Mouse (Mus musculus) neural tube, embryonic 15.5 days (tissue): ENCODE data around the gene Slc25a3. TPM values are rescaled to one million over a fixed set of nuclear protein-coding genes. Genes with fewer than 3 reads are reported as not detected.
A peak's percentile ranks its signal among the peaks of the same experiment; 100 is the strongest.

Experiments
- ATAC-seq: fragments of 200-750 bp; cut with Nextera tagmentation; 2 replicates; pipeline ENCODE4 v1.8.0; 2017; ENCODE audit warnings: mild to moderate bottlenecking, moderate TSS enrichment, moderate library complexity; ENCODE audit not compliant: low FRiP score
- H3K27ac ChIP-seq: fragments of 300-500 bp; sonication (generic); replicated peaks from 2 replicates; pipeline ENCODE4 v1.5.1; 2015; ENCODE audit warnings: mild to moderate bottlenecking, inconsistent platforms
- H3K27me3 ChIP-seq: fragments of 300-500 bp; sonication (generic); replicated peaks from 2 replicates; pipeline ENCODE4 v1.6.1; 2015; ENCODE audit warnings: inconsistent platforms
- H3K36me3 ChIP-seq: fragments of 300-500 bp; sonication (generic); 2 replicates; pipeline ENCODE4 v1.6.1; 2015; ENCODE audit warnings: inconsistent platforms
- H3K4me1 ChIP-seq: fragments of 300-500 bp; sonication (generic); 2 replicates; pipeline ENCODE4 v1.6.1; 2015; ENCODE audit warnings: inconsistent platforms
- H3K4me2 ChIP-seq: fragments of 300-500 bp; sonication (generic); 2 replicates; pipeline ENCODE4 v1.6.1; 2015; ENCODE audit warnings: inconsistent platforms, mild to moderate bottlenecking, moderate library complexity
- H3K4me3 ChIP-seq: fragments of 300-500 bp; sonication (generic); replicated peaks from 2 replicates; pipeline ENCODE4 v1.5.1; 2015; ENCODE audit warnings: mild to moderate bottlenecking, inconsistent platforms
- H3K9ac ChIP-seq: fragments of 300-500 bp; sonication (generic); replicated peaks from 2 replicates; pipeline ENCODE4 v1.6.1; 2015; ENCODE audit warnings: mild to moderate bottlenecking, inconsistent platforms
- H3K9me3 ChIP-seq: fragments of 300-500 bp; sonication (generic); replicated peaks from 2 replicates; pipeline ENCODE4 v1.6.1; 2016; ENCODE audit warnings: inconsistent platforms
- WGBS: fragments of 180-500 bp; shearing (Covaris S2); methylation state at CpG from one replicate; pipeline ENCODE4 v1.1.7; 2015; ENCODE audit warnings: mixed read lengths; 5-methylcytosine and 5-hydroxymethylcytosine counted together
- polyA plus RNA-seq: library from polyadenylated mRNA; unstranded; fragments of >200 nt; fragmentation: Nextera tagmentation; extraction: Ambion mirVana; gene quantifications from 2 replicates; pipeline ENCODE4 v1.2.1, GENCODE M21; 2015

Gene Slc25a3
- polyA plus RNA-seq, 1 experiment from 2014 or later = 628 TPM

DNA sequence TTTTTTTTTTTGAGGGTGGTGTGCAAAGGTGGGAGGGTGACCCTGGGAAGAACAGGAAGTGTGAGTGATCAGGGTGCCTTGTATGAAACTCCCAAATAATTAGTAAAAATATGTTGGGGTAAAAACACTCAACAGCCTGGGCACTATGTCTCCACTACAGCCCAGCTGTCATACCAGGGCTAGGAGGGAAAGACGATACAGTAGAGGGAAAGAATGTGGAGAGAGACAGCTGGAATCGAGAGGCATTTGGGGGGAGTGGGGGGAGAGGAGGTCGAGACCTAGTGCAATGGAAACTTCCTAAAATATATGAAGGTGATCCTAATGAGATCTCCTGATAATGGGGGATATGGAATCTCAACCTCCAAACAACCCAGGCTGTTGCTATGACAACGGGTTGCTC is 14.0 kb downstream of the Slc25a3 start:
- no peak overlapping the region for H3K4me3 ChIP-seq
- H3K9me3 ChIP-seq = no peaks in the 10 kb centered on the region
- ATAC-seq = no peak
- no peaks in the 10 kb centered on the region for H3K27me3 ChIP-seq
- no peak overlapping the region for H3K27ac ChIP-seq
- H3K9ac ChIP-seq = no peak overlapping the region
- no peaks in the 10 kb centered on the region for H3K4me1 ChIP-seq
- no peak overlapping the region for H3K4me2 ChIP-seq
- peaks cover 31% of the 10 kb centered on the region for H3K36me3 ChIP-seq
- WGBS = 81% methylated on average over 4 of the region's 4 CpGs

DNA sequence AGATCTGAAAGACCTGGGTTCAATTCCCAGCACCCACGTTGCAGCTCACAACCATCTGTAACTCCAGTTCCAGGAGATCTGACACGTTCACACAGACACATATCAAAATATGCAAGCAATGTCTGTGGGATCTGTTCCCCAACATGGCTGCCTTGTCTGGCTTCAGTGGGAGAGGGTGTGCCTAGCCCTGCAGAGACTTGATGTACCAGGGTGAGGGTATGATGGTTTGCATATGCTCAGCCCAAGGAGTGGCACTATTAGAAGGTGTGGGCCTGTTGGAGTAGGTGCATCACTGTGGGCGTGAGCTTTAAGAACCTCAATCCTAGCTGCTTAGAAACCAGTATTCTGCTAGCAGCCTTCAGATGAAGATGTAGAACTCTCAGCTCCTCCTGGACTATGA is 17.9 kb downstream of the Slc25a3 start:
- WGBS = 91% methylated on average over 3 of the region's 3 CpGs
- no peaks in the 10 kb centered on the region for H3K27me3 ChIP-seq
- no peak for ATAC-seq
- no peak overlapping the region for H3K4me3 ChIP-seq
- no peak overlapping the region for H3K4me2 ChIP-seq
- peaks cover 12% of the 10 kb centered on the region for H3K36me3 ChIP-seq
- no peak overlapping the region for H3K27ac ChIP-seq
- H3K9ac ChIP-seq = no peak overlapping the region
- H3K4me1 ChIP-seq = no peaks in the 10 kb centered on the region
- no peaks in the 10 kb centered on the region for H3K9me3 ChIP-seq

DNA sequence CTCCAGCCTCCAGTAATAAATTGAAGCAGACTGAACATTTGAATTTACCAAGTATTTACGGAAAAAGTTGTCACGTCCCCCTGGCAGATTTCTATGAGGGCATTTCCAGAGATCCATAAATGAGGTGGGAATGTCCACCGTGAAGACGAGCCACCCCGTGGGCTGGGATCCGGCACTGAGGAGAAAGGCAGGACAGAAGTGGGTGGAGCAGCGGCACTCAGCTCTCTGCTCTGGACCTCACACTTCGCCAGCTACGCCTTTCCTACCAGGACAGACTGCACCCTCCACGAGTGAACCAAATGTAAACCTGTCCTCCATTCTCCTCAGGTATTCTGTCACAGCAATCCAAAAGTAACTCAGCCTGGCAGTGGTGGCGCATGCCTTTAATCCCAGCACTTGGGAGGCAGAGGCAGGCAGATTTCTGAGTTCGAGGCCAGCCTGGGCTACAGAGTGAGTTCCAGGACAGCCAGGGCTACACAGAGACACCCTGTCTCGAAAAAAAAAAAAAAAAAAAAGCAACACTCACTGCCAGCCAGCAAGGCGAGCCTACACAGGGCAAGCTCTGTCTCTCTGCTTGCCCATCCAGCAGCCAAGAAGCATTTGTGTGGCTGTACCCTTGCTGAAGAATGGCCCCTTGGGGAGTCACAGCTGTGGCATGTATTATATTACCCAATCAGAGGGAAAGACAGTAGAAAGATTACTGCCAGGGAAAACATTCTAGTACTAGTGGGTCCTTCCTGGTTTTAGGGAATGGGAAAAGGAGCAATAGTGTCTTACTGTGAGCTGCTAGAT is 20.9 kb downstream of the Slc25a3 start:
- no peak overlapping the region for H3K4me2 ChIP-seq
- ATAC-seq = no peak
- H3K27me3 ChIP-seq = no peaks in the 10 kb centered on the region
- peaks cover 12% of the 10 kb centered on the region for H3K36me3 ChIP-seq
- no peak overlapping the region for H3K9ac ChIP-seq
- no peaks in the 10 kb centered on the region for H3K9me3 ChIP-seq
- no peak overlapping the region for H3K4me3 ChIP-seq
- H3K27ac ChIP-seq = no peak overlapping the region
- WGBS = 88% methylated on average over 14 of the region's 14 CpGs
- H3K4me1 ChIP-seq = no peaks in the 10 kb centered on the region

DNA sequence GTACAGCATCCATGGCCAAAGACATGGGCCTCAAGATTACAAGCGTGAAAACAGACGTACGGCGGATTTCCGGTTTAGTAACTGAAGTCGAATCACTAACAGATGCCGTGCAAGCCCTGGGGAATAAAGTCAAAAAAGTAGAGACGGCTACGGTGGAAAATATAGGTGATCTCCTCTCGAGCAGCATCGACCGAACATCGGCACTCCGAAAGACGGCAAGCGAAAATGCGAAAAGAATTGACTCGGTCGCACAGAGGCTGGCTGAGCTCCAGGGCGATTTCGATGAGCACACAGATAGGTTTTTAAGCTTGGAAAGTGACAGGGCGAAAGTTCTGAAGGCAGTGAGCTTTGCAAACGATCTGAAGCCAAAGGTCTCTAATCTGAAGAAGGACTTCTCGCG is 21.9 kb downstream of the Slc25a3 start:
- WGBS = 96% methylated on average over 25 of the region's 25 CpGs

DNA sequence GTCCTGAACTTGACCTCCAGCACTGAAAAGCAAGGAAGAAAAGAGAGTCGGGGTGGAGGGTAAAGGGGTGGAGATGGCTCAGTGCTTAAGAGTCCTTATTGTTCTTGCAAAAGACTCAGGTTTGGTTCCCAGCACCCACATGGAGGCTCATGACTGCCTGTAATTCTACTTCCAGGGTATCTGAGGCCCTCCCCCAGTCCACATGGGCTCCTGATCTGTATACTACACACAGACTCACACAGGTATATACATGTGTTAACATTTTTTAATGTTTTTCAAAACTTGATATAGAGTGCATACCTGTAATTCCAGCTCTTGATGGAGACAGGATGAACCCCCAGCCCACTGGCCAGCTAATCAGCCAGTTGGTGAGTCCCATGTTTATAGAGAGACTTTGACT is 23.8 kb downstream of the Slc25a3 start:
- no peak overlapping the region for H3K4me2 ChIP-seq
- H3K4me1 ChIP-seq = no peaks in the 10 kb centered on the region
- H3K27ac ChIP-seq = no peak overlapping the region
- WGBS = 89% methylated on average over 1 of the region's 1 CpGs
- no peak overlapping the region for H3K9ac ChIP-seq
- peaks cover 12% of the 10 kb centered on the region for H3K36me3 ChIP-seq
- no peaks in the 10 kb centered on the region for H3K9me3 ChIP-seq
- no peaks in the 10 kb centered on the region for H3K27me3 ChIP-seq
- no peak for ATAC-seq
- H3K4me3 ChIP-seq = no peak overlapping the region

More for the DNA sequence above, 21.9 kb downstream of the Slc25a3 start:
- peaks cover 12% of the 10 kb centered on the region for H3K36me3 ChIP-seq
- no peak overlapping the region for H3K4me2 ChIP-seq
- H3K27ac ChIP-seq = no peak overlapping the region
- no peak overlapping the region for H3K4me3 ChIP-seq
- no peaks in the 10 kb centered on the region for H3K4me1 ChIP-seq
- no peaks in the 10 kb centered on the region for H3K27me3 ChIP-seq
- H3K9ac ChIP-seq = no peak overlapping the region
- ATAC-seq = no peak
- no peaks in the 10 kb centered on the region for H3K9me3 ChIP-seq

DNA sequence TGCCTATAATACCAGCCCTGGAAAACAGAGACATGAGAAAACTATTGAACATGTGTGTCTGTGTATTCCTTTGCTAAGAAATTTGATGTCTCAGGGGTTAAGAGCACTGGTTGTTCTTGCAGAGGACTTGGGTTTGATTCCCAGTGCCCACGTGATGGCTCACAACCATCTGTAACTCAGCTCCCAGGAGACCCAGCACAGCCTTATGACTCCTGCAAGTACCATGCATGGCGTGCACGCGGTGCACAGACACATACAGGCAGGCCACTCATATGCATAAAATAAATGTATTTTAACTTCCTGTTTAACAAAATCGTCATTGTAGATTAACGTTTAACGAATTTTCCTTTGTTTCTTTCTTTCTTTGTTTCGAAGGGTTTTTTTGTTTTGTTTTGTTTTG is 25.8 kb downstream of the Slc25a3 start:
- 94% methylated on average over 8 of the region's 8 CpGs for WGBS
- H3K4me3 ChIP-seq = no peak overlapping the region
- no peak overlapping the region for H3K27ac ChIP-seq
- no peak for ATAC-seq
- H3K9me3 ChIP-seq = no peaks in the 10 kb centered on the region
- H3K4me1 ChIP-seq = no peaks in the 10 kb centered on the region
- no peaks in the 10 kb centered on the region for H3K27me3 ChIP-seq
- no peak overlapping the region for H3K4me2 ChIP-seq
- no peak overlapping the region for H3K9ac ChIP-seq
- peaks cover 12% of the 10 kb centered on the region for H3K36me3 ChIP-seq

DNA sequence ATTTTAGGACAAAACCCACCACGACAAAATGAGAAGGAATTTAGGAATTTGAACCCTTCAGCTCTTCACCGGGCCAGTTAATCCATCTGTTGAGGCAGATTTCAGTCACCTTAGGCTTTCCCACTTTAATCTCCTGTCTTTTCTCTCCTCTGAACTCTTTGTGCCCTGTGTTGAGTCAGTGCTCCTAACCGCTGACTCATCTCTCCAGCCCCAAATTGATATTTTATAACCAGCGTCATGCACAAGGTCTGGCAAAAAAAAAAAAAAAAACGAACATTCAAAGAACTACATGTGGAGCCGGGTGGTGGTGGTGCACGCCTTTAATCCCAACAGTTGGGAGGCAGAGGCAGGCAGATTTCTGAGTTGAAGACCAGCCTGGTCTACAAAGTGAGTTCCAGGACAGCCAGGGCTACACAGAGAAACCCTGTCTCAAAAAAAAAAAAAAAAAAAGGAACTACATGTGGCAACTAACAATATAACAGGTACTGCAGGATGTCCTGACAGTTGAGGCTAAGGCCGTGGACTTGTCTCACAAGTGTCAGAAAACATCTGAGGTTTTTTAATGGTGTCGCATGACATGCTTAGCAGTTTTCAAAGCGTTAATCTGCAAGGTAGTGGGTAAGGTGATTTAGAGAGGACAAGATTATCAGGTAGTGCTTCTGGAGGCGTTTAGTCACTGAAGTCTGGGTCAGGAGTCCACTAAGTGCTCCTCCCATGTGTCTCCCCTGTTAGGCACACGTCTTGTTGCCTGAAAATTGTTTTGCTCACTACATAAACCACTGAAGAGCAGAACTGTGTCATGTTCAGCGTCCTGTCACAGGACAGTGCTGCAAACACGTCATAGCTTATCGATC is 29.4 kb downstream of the Slc25a3 start:
- Histone ChIP-seq H3K27ac (no peak overlapping the region), H3K9ac (no peak overlapping the region), H3K4me1 (no peaks in the 10 kb centered on the region), H3K36me3 (no peaks in the 10 kb centered on the region), H3K27me3 (no peaks in the 10 kb centered on the region), H3K4me2 (no peak overlapping the region), H3K4me3 (no peak overlapping the region), H3K9me3 (no peaks in the 10 kb centered on the region)
- 92% methylated on average over 15 of the region's 15 CpGs for WGBS
- no peak for ATAC-seq

DNA sequence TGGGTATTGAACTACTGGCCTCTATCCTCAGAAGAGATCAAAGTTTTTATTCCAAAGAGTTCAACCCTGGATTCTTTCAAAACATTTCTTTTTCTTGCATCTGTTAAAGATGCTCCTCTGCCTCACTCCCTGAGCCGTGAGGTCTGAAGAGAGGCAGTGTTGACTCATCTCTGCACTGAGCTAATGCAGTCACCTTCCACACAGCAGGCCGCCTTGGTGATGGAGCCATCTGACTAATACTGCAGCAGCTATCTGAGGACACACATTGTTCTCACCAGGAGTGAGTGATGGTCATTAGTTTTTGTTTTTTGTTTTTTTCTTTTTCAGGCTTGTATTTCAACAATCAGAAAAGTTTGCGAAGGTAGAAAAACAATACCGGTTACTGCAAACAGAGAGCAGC is 31.0 kb downstream of the Slc25a3 start:
- H3K4me2 ChIP-seq = no peak overlapping the region
- H3K9ac ChIP-seq = no peak overlapping the region
- no peak for ATAC-seq
- no peaks in the 10 kb centered on the region for H3K36me3 ChIP-seq
- no peaks in the 10 kb centered on the region for H3K27me3 ChIP-seq
- no peaks in the 10 kb centered on the region for H3K4me1 ChIP-seq
- H3K27ac ChIP-seq = no peak overlapping the region
- H3K4me3 ChIP-seq = no peak overlapping the region
- 86% methylated on average over 4 of the region's 4 CpGs for WGBS
- no peaks in the 10 kb centered on the region for H3K9me3 ChIP-seq

DNA sequence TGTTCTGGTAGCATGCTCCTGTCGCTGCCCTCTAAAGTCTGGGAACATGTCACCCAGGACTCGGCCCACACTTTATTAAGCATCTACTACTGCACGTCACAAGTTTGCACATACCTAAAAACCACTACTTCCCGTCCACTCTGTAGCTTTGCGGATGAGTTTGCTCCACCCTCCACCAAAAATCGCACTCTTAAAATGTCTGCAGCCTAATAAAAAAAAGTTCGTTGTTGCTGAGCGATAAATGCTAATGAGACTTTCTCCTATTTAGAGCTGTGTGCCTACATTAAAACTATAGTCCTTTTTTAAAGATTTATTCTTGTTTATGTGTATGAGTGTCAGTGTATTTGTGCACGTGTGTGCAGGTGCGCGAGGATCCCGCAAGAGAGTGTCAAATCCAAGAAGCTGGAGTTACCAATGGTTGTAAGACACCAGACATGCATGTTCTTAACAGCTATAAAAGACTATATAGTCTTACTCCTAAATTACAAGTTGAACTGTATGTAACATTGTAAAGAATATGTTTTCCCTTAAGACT is 40.4 kb downstream of the Slc25a3 start:
- Histone ChIP-seq H3K36me3 (peaks cover 5% of the 10 kb centered on the region; the same call in 1 of the 2 replicates), H3K9ac (peak overlapping the region; percentile 60), H3K9me3 (no peaks in the 10 kb centered on the region), H3K4me1 (peaks cover 9% of the 10 kb centered on the region; the same call in 1 of the 2 replicates), H3K4me3 (peak overlapping the region; percentile 81), H3K4me2 (peak overlapping the region; percentile 73), H3K27ac (peak overlapping the region; percentile 78), H3K27me3 (no peaks in the 10 kb centered on the region)
- 48% methylated on average over 12 of the region's 12 CpGs for WGBS
- no peak for ATAC-seq

DNA sequence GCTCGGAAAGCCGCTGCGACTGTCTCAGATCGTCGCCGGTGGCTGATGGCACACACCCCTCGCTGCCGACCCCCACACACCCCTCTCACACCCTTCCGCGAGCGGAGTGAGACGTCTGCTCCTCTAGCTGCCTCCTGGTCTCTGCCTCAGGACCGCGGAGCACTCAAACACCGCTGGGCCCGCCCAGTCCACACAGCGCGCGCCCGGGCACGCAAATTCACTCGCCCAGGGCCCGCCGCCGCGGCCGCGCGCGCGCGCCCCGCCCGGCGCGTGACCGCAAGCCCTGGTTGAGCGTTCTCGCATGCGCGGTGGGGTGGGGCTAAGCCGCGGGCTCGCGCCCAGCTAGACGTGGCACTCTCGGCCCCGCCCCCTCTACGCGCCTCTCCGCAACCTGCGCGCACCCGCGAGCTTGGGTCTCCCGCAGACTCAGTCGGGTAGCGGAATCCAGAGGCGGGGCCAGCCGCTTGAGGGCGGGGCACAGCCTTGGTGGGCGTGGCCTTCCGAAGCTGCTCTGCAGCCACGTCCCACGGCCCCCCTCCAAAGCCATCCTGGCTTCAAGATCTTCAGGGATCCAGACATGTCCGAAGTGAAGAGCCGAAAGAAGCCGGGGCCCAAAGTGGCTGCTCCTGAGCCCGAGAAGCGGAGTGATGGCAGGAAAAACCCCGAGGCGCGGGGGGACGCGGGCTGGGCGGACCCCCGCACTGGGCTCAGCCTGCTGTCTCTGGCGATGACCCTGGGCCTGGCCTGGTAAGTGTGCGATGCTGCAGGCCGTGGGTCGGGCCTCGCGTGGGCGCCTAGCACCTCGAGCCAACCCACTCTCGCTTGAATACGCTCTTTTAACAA is 41.1 kb downstream of the Slc25a3 start, which contains the start of the genes Apaf1 and Ikbip:
TSS of gene Apaf1 (minus strand) at position 221 of the 843 bp plus-strand sequence.
TSS of gene Ikbip (plus strand) at position 391 of the 843 bp plus-strand sequence.
- peak within 1 kb of the TSS; percentile 87 for H3K27ac ChIP-seq
- peaks cover 9% of the 10 kb centered on the region; the same call in 1 of the 2 replicates for H3K4me1 ChIP-seq
- H3K36me3 ChIP-seq = peaks cover 8% of the 10 kb centered on the region
- no peaks in the 10 kb centered on the region for H3K27me3 ChIP-seq
- ATAC-seq = peak; percentile 96
- peak within 1 kb of the TSS; percentile 81 for H3K9ac ChIP-seq
- H3K4me3 ChIP-seq = peak within 1 kb of the TSS; percentile 81
- peak within 1 kb of the TSS; percentile 73 for H3K4me2 ChIP-seq
- H3K9me3 ChIP-seq = no peaks in the 10 kb centered on the region
- WGBS = under 1% methylated on average over 83 of the region's 87 CpGs

DNA sequence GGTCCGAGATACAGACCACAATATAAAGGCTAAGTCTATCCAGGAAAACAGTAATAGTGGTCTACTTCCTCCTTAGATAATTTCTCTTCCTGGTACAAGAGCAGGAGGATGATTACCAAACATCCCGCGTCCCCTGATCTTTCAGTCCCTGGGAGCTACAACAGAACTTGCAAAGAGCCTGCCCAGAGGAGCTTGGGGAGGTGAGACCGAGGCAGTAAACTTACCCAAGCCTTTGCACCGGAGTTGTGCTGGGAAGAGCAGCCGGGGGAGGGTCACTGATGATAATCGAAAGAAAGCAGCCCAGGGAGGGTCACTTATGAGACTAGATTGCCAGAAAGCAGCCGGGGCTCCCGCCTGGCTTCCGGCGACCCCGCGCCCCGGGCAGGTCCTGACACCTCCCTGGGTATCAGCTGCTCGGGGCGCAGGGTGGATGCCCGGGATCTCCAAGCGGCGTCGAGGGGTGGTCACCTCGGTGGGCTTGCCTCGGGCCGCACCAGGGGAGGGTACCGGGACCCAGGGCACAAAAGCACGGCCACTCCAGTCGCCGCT is 41.8 kb downstream of the Slc25a3 start:
- peak overlapping the region; percentile 73 for H3K4me2 ChIP-seq
- peak overlapping the region; percentile 87 for H3K27ac ChIP-seq
- peaks cover 9% of the 10 kb centered on the region; the same call in 1 of the 2 replicates for H3K4me1 ChIP-seq
- H3K36me3 ChIP-seq = peaks cover 13% of the 10 kb centered on the region
- H3K27me3 ChIP-seq = no peaks in the 10 kb centered on the region
- no peaks in the 10 kb centered on the region for H3K9me3 ChIP-seq
- under 1% methylated on average over 25 of the region's 27 CpGs for WGBS
- H3K9ac ChIP-seq = peak overlapping the region; percentile 81
- H3K4me3 ChIP-seq = peak overlapping the region; percentile 81
- ATAC-seq = peak; percentile 39
